Mouse (Mus musculus) myocyte (in vitro differentiated cells): ENCODE data around the gene Agtr1b.

Experiments used
- CEBPB ChIP-seq: IDR thresholded peaks from 2 replicates; pipeline ENCODE4 v1.6.1; 2011; ENCODE audit warnings: mild to moderate bottlenecking, moderate library complexity; ENCODE audit not compliant: poor library complexity, insufficient read depth, severe bottlenecking
- POLR2A ChIP-seq: IDR thresholded peaks from one replicate; pipeline ENCODE4 v1.6.1; 2011; ENCODE audit warnings: low read depth, mild to moderate bottlenecking, control low read depth, moderate library complexity; ENCODE audit not compliant: insufficient read length
- POLR2AphosphoS2 ChIP-seq: IDR thresholded peaks from one replicate; pipeline ENCODE4 v1.6.1; 2011; ENCODE audit warnings: low read depth, control low read depth; ENCODE audit not compliant: insufficient read length
- SRF ChIP-seq: IDR thresholded peaks from one replicate; pipeline ENCODE4 v1.6.1; 2011; ENCODE audit warnings: low read depth; ENCODE audit not compliant: control insufficient read depth, insufficient read length

GRCm38 (mm10) chr3:20309142-20309541, 57.8 kb downstream of the Agtr1b start:
- TF ChIP-seq POLR2A = no peak
- TF ChIP-seq POLR2AphosphoS2 = no peak
- no peak for TF ChIP-seq SRF
- TF ChIP-seq CEBPB = no peak
